Mouse (Mus musculus): ENCODE data around the gene Tgm3. TPM values are rescaled to one million over a fixed set of nuclear protein-coding genes. Genes with fewer than 3 reads are reported as not detected.

Gene Tgm3
- 0.01 TPM in 1 of 2 replicates, not detected in the other for polyA plus RNA-seq (2012; rRNA removed)

DNA sequence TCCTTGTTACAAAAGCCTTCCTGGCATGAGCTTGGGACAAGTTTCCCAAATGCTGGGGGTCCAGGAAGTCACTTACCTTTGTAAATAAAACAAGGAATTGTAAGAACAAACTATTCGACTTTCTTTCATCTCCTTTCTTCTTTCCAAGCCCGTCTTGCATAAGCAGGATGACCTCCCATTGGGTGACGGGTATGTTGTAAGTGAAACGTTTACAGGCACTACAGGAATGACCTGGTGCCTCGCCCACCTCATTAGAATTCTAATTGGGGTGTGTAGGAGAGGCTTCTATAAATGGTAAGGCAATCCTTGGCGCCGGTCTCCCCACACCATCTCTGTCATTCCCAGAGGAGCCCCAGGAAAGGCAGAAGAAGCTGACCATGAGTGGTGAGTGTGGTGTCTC lies at the start of gene Tgm3:
Tgm3 (plus strand) TSS at position 324 of the 400 bp plus-strand sequence.

Other genes with a start within 250 kb of the Tgm3 start
- 5.9 and 6.7 TPM in 2 replicates for gene Stk35, start 211.8 kb upstream of the Tgm3 start, polyA plus RNA-seq (2012; rRNA removed)
- gene Tgm6, start 100.1 kb downstream of the Tgm3 start, polyA plus RNA-seq (2012; rRNA removed), result not detected in 2 replicates
- 162 and 198 TPM in 2 replicates for gene Snrpb, start 167.1 kb downstream of the Tgm3 start, polyA plus RNA-seq (2012; rRNA removed)
- not detected in 2 replicates for gene Tmc2, start 182.8 kb downstream of the Tgm3 start, polyA plus RNA-seq (2012; rRNA removed)